Mouse (Mus musculus): ENCODE data around the gene Gpr83.

Gpr83 gene

DNA sequence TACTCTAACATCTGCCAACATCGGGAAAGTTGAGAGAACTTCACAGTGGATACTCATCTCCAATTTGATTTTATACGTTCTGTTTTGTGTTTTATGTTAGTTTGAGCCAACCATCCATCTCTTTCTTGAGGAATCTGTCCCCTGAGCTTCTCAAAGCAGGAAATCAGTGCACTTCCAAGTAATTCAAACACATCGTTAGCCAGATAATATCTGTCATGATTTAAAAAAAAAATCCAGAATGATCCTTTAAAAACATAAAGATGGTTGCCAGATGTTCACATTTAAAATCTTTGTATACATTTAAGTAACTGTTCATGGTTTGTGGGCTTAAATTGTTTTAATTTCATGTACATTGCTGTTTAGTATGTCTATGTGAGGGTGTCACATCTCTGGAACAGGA lies 45.9 kb downstream of the Gpr83 start:
- DNase-seq = no peak

DNA sequence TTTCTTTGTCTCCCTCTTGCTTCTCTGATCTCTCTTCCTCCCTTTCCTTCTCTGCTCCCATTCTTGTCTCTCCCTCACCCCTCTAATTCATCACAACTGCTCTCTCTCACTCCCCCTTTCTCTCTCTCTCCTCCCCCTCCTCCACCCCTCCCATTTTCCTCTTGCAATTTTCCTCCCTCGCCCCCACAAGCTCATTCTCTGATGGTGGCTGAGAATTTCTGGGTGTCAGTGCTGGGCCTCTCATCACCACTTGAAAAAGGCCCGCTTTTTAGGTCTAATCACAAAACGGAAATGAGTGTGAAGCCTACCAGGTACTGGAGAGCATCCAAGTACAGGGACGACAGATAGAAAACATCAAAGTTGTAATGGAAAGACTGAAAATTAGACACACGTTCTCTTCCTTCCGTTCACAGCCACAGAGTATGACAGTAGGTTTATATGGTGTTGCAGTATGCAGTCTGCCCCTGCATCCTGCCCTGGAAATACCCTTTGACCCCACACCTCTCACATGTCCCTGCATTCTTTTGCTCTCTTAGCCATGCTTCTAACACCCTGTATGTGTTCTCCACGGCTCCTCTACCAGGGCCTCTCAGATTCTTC lies 47.9 kb downstream of the Gpr83 start:
- no peak for DNase-seq

DNA sequence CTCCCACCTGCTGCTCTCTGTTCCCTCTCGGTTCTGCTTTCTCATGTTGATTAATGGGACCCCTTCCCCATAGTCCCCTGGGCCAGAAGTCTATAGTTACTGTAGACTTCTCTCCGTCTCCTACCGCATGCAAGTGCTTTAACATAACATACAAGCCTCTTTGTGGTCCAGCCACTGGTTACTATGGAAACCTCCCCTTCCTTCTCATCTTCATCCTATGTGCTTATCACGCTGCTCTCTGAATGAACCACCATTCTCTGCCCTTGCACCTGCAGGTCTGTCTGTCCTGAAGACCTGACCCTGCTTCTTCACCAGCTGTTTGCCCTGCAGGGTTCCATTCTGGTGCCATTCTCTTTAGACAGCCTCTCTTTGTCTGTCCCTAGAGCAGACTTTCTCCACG lies 50.0 kb downstream of the Gpr83 start:
- no peak for DNase-seq

DNA sequence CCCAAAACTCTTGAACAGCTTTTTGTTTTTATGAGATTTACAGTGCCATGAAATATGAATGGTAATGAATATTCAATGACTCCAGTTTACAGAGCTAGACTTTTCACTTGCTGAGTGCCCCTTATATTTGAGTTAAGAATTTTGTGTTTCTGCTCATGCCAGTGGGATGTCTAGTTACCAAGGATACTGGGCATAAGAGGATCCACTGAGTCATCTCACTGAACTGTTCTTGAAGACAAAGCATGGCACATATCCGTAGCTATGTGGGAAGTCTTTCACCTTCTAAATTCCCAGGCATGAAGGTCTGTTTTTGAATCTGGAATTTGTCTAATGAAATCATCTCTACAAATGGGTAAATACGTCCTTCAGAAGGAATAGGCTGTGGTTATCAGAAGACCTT lies 52.0 kb downstream of the Gpr83 start:
- no peak for DNase-seq

DNA sequence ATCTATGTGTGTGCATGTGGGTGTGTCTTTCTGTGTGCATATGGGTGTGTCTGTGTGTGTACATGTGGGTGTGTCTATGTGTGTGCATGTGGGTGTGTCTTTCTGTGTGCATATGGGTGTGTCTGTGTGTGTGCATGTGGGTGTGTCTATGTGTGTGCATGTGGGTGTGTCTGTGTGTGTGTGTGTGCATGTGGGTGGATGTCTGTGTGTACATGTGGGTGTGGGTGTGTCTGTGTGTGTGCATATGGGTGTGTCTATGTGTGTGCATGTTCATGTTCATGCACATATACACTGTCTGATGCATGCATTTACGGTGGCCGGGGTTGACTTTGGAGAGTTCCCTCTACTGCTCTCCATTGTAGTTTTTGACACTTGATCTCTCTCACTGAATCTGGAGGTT lies 57.7 kb downstream of the Gpr83 start:
- no peak for DNase-seq

DNA sequence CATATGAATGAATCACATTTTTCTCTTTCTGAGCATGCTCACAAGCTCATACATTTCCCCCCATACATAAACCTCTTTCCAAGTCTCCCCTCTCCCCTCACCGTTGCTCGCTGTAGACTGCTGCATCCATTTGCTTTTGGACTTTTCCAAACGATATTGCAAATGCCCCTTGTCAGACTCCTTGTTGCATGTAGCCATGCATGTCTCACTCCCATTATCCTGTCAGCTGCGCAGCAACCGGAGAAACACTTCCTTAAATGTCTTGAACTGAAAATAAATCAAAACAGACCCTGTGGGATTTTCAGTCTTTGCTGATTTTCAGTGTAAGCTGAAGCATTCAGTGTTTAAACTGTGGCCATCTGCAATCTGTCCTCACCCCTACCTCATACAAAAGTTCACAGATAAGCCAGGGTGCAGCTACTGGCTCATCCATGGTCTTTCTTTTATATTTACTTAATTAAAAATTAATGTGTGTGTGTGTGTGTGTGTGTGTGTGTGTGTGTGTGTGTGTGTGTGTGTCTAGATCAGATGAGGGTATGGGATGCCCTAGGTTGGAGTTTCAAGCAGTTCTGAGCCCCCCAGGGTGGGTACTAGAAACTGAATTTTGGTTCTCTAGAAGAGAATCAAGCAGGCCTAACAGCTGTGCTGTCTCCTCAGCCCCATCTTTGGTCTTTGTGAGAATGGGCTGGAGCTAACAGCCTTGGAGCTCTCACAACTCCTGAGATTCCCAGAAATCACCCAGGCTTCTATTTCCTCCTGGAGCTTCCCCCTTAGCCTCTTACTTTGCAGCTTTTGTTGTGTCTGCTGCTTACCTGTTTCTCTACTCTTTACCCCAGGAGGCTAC lies 59.0 kb downstream of the Gpr83 start:
- DNase-seq = no peak

Data from cerebellum, postnatal 25 days (tissue).